Mouse (Mus musculus): ENCODE data around the gene Adamts18.
A peak's percentile ranks its signal among the peaks of the same experiment; 100 is the strongest.

Adamts18 gene

DNA sequence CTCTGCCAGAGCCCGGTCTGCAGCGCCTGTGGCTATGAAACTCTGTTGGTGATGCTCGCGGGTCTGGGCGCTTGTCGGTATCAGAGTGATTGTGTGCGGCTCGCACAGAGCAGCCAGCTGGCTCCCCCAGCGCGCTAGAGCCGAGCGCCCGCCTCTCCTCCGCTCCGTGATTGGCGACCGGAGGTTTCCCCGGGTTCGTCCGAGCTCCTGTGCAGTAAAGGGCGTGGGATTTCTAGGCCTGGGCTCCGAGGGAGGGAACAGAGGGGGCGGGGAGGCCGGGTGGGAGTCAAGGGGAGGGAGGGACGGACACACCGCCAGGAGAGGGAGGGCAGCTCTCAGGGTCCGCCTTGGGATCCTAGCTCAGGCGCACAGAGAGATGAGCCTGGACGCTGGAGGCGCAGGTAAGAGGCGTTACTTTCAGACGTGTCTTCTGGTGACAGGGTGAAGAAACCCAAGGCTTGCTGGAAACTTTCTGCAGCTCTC, at the start of gene Adamts18:
Gene Adamts18, minus strand, starts transcription at position 86 of the 483 bp plus-strand sequence.
- peak; percentile 66 for DNase-seq (ENCODE audit: low read depth, low spot score)

DNA sequence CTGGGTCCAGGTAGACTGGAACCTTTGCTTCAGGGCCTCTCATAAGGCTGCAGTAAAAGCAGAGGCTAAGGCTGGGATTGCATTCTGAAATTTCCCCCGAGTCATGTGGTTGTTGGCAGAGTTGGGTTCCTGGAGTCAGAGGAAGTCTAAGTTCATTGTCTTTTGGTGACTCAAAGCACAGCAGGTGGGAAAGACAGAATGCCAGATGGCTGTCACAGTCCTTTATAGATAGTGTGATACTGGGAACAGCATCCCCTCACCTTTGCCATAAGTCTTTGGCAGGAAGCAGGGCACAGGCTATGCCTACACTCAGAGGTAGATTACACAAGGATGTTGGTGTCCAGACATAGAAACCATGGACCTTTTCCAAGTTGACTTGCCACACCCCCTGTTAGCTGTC, 47.9 kb upstream of the Adamts18 start:
- DNase-seq (ENCODE audit: low read depth, low spot score) = no peak

DNA sequence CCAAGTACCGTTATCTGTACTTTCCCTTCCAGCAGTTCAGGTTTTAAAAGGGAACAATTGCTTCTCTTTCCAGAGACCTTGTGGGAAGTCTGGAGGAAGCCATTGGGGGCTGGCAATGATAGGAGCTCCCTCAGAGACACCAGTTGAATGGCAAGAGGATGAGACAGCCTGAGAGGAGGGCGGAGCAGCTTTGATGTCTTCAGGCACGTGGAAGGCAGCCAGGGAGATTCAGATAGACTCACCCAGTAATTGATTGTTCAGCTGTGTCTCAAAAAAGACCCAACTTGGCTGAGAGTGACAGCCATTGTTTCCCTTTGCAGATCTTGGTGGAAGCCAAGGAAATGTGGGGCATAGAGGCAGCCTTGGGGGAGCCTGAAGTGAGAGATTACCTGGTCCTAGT, 42.8 kb upstream of the Adamts18 start:
- DNase-seq (ENCODE audit: low read depth, low spot score) = no peak

DNA sequence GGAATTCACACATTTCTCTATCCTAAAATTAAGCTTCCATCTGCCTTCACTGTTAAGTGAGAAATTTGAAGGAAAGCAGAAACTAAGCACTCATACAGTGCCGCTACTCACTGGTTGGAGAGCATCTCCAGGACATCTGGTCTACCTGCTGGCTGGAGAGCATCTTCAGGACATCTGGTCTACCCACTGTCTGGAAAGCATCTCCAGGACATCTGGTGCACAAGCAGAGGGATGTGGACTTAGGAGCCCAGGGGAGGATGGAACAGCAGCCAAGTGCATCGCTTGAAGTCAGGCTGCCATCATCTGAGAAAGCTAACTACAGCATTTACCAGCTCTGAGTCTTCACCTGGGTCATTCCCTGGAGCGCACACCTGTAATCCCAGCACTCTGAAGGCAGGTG, 38.0 kb upstream of the Adamts18 start:
- DNase-seq (ENCODE audit: low read depth, low spot score) = no peak

DNA sequence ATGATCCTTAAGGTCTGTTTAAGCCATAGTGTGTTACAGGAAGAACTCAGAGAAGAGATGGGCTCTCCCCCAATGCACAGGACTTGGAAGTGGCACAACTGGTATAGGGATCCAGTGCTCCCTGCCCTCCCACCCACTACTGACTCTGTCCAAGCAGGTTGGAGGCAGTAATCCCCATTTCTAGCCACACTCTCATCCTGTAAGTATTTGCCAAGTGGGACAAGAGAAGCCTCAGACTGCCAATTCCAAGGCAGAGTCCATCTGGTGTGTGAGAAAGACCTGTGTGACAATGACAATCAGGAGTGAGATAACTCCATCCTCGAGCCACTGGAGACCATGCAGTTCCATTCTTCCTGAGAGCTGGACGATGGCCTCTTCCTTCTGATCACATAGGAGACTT, 36.6 kb upstream of the Adamts18 start:
- no peak for DNase-seq (ENCODE audit: low read depth, low spot score)

DNA sequence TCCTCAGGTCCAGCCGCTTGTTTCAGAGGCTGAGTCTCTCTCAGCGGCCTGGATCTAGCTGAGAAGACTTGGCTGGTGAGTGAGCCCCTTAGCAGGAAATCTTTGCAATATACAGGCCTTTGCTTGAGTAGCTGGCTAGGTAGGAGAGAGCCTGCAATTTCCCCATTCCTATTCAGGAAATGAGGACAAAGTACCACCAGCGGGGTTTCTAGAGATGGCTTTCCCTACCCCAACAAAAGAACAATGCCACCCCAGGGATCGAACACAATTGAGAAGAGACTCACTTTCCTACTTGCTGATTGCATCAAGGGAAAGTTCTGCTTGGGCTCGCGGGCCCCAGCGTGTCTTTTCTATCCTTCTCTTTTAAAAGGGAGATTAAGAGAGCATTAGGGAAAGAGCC, 35.5 kb upstream of the Adamts18 start:
- peak; percentile 97 for DNase-seq (ENCODE audit: low read depth, low spot score)

DNA sequence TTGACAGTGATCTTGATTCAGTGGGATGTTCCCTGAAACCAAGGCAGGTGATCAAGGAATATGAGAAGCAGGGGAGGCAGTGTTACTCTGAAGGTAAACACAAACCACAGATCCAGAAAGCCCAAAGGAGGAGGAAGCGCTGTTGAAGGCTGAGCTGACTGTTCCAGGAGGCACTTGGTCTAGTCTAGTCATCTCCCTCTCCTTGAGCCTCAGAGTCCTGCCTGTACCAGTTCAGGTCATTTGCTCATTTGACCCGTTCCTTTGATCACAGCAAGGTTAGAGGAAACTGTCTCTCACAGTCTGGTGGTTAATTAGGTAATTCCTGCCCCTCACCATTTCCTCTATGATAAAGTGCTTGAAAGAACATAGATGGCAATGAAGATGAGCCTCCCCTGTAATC, 34.0 kb upstream of the Adamts18 start:
- DNase-seq (ENCODE audit: low read depth, low spot score) = no peak

DNA sequence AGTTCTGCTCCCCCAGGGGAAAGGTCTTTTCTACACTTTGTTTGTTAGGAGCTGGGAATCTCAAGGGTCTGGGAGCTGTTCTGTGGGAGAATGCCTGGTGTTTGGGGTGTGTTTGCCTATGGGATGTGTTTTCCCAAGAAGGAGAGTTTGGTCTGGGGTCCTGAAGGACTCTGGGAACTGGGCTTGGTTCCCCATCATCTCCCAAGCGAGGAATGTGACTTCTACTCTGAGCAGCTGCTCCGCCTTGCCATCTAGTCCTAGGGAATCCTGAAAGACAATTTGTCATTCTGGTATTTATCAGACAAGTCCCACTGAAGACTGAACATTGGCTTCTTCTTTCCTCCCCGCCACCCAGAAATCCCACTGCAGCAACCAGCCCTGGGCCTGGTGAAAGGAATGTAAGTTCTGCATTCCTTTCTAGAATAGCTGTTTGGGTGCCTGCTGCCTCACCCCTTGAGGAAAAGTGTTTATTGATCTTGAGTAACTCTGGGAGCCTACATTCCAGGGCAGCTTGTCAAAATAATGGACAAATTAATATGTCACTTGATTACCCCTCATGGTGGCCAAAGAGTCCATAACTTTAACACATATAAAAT, 30.0 kb upstream of the Adamts18 start:
- peak; percentile 22 for DNase-seq (ENCODE audit: low read depth, low spot score)

DNA sequence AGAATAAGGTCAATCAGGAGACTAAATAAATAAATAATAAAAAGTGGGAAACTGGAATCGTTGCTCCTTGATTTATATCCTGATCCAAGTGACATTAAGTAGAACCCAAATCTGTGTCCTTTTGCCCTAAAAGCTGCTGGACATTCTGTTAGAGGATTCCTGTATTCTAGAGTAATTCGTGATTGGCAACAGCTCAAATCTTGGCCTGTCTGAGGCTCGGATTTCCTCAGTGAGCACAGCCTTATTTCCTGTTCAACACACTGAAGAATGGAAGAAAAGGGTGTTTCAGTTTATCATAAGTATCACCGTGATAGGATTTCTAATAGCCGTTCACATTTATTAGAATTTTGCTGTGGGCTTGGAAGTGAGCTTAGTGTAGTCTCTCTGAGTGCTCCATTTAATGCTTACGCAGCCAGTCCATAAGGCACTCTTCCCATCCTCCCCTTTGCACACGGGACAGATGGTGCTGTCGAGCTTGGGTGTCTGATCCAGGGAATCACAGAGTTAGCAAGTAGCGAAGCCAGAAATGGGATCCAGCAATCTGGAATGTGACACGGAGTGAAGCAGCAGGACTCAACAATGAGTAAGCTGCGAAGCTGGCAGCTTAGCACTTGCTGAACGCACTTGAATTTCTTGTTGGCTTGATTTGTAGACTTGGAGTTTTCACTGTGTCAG, 25.0 kb upstream of the Adamts18 start:
- no peak for DNase-seq (ENCODE audit: low read depth, low spot score)

DNA sequence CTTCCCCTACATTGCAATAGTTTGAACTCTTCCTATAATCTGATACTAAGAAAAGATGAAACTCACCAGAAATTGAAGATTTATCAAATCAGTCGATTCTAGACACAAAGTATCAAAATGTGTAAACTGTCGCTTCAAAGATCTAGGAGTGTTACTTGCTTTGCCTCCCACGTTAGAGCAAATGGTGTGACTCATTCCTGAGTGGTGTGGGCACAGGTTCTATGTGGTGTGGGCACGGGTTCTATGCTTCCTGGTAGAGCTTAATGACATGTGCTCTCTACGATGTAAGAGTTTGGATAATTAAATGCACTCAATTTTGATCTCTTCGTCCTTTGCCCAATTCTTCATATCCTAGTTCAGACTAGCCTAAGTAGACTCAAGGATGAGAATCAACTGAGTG, 23.9 kb upstream of the Adamts18 start:
- DNase-seq (ENCODE audit: low read depth, low spot score) = no peak

DNA sequence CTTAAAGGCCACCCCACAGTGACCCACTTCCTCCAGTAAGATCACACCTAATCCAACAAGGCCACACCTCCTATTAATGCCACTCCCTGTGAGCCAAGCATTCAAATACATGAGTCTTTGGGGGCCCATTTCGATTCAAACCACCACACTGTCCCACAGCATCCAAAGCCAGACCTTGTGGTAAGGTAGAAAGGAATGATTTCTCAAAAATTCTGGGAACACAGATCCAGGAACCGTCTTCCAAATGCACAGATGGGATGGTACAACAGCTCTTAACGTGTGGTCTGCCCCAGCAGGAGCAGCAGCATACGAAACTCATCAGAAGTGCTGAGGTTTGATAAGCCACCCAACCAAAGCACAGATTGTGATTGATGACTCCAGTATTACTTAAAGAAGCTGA, 18.0 kb upstream of the Adamts18 start:
- no peak for DNase-seq (ENCODE audit: low read depth, low spot score)

DNA sequence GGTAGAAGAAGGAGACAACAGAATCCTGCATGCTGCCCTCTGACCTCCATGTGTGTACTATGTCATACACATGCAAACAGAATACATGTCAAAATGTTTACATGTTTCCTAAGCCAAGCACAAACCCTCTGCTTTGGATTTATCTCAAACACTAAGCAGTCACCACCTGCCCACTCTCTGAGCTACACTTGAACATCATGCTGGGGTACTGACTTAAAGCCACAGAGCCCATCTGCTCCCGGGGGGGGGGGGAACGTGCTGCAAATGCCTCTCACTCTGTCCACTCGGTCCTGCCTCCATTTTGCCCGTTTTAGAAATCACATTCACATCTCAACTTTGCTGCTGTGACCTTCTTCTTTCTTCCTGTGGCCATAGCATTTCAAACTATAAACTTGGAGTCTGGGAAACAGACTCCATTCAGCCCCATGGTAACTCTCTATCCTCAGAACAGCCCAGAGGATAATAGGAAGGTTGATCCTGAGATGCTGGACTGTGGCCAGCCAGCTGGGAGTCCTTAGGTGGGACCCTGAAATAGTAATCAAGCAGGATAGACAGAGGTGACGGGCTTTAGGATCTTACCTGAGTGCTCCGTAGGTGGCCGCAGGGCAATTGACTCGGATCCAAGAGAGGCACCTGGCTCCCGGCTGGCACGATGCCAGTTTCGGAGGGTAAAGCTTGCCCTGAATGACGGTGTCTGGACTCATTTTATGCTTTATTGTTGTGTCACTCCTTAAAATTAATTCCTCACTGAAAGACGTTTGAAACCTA, 17.0 kb upstream of the Adamts18 start:
- no peak for DNase-seq (ENCODE audit: low read depth, low spot score)

DNA sequence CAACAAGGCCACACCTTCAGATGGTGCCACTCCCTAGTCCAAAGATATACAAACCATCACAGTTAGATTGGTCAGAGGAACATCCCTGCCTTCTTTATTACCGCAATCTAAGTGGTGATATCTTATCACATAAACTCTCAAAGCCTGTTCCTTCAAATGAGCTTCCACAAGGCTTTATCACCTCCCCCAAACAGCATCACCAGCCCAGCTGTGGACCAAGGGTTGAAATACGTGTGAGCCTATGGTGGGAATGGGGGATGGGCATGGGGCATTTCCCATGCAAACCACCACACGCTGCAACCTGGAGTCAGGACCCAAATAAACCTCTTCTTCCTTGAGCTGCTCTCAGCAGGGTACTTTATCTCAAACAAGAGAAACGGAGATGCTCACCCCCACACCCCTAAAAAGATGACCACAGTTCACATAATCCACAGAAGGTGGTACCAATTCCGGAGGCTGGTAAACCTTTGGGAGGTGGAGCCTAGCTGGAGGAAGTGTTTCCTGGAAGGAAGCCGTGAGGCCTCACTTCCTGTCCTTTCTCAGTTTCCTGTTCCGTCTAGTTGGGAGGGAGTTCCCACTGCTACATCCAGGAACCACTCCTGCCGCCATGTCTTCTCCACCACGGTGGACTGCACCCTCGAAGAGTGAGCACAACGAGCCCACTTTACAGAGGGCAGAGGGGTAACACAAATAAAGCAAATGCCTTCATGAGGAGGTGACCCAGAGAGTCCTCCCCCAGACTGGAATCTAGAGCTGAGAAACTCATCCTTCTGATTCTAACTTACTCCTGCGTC, 11.5 kb upstream of the Adamts18 start:
- no peak for DNase-seq (ENCODE audit: low read depth, low spot score)

DNA sequence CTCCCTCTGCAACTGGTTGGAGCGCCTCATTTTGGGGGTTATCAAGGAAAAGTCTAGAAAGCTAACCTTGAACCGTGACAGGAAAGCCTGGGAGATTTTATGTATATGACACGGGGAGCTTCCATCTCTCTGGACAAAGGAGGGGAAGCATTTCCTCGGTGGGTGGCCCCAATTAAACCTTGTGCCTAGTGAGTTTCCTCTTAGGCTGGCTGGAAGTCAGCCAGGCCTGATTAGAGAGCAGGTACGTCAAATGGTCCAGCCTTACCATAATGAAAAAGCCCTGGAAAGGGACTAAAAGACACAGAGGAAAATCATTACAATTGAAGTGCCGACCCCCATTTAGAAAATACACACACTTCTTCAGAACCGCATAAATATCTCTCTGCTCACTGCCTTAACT, 10.3 kb upstream of the Adamts18 start:
- DNase-seq (ENCODE audit: low read depth, low spot score) = no peak

DNA sequence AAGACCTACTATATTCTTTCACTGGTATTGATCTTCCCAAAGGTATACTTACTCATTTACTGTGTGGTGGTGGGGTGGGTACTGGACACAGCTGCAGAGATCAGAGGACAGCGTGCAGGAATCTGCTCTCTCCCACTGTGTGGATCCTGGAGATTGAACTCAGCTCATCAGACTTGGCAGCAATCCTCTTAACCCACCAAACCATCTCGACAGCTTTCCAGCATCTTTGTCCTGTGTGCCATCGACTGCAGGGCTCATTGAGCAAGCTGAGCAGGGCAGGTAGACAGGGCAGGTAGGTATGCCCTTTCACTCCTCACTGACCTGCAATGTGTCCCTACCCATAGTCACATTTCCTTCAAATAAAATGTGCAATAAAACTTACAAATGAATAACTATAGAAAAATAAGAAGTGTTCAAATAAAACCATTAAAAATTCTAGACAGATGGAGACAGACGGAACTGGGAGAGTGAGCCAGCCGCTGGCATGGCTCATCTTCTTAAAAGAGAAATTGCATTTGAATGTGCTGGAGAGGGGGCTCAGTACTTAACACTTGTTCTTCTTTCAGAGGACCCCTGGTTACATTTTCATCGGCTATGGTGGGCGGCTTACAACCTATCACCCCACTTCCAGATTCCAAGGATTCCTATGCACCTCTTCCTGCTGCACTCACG, 6.2 kb upstream of the Adamts18 start:
- DNase-seq (ENCODE audit: low read depth, low spot score) = no peak

DNA sequence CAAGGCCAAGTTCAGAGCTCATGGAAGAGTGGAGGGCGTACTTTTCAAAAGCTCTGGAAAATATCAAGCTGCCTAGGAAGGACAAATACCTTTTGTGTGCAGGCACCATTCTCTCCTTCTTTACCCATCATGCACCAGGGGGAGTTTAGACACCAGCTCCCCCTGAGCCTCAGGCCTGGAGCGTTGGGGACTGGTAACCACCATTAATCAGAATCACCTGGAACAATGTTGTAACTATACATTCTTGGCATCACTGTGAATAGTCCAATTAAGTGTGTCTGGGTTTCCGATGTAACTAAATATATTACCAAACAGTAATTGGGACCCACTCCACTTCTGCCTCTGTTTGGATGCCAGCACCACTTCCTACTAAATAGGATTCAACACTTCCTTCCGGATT, 5.2 kb upstream of the Adamts18 start:
- DNase-seq (ENCODE audit: low read depth, low spot score) = no peak

DNA sequence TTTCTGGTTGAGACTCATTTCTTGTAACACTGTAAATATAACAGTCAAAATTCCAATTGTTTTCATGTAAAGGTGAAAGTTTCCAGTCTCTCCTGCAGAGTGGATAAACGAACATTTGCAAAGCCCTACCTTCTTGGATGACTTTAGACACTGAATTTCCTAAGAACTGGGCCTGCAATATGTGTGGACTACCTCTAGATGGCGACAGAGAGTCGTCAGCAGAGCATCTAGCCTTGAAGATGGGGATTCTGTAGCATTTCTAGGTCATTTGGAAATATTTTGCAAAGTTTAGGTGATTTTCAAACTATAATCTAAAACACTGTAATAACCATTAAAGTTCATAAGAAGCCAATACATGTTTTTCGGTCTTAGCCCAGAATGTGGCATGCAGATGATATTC, 3.1 kb upstream of the Adamts18 start:
- DNase-seq (ENCODE audit: low read depth, low spot score) = peak; percentile 60

DNA sequence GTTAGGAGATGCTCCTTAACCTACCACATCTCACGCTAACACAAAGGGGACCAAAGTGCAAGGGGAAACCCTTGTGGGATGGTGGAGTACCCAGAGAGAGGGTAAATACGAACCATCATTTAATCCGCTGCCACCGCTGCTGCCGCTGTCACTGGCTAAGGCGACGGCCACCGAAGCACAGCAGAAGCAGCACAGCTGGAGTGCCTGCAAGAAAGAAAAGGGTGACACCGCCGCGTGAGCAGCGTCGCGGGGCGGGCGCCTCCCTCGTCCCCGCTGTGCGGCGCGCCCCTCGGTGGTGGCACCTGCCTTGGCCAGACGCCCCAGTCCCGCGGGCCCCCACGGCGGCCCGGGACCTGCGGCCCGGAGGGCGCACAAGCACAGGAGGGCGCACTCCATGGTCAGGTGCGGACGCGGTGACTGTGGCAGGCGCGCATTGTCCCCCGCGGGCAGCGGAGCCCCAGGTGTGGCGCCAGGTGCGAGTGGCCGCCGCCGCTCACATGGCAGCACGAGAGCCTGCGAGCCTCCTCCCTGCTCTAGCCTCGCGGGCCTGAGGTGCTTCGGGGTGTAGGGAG, 371 bp downstream of the Adamts18 start:
- no peak for DNase-seq (ENCODE audit: low read depth, low spot score)

DNA sequence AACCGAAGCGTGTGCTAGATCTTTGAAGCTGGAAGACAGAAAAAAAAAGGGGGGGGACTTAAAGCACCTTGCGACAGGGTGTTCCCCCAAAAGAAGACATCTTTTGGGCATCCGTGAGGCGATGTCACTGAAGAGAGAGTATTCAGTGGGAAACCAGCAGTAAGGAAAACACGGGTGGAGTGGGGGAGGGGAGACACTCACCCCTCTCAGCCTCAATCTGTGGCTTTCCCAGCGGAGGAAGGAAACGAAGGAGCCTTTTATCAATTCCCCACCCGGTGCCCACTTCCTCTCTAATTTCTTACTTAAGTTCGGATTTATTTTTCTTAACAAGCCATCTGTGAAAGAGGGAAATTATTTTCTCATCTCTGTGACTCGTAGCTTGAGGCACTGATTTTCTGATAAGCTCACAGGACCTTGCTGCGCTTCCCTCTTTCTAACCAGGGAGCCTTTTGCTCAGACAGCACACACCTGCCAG, 895 bp downstream of the Adamts18 start:
- peak; percentile 28 for DNase-seq (ENCODE audit: low read depth, low spot score)

DNA sequence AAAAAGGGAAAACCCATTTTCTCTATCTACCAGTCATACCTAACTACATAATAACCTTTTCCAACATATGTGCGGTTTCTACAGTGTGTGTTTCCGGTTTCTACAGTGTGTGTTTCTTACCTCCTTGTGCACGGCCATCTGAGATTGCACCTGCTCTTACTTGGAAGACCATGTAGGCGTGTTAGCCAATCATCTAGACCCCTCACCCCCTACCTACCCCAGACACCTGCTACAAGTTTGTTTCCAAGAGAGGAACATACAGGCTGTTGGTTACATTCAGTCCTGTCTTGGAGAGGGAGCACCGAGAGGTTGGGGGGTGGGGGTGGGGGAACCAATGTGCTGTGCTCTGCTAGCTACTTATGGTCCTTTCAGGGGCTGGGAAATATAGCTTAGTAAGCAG, 1.9 kb downstream of the Adamts18 start:
- DNase-seq (ENCODE audit: low read depth, low spot score) = no peak

DNA sequence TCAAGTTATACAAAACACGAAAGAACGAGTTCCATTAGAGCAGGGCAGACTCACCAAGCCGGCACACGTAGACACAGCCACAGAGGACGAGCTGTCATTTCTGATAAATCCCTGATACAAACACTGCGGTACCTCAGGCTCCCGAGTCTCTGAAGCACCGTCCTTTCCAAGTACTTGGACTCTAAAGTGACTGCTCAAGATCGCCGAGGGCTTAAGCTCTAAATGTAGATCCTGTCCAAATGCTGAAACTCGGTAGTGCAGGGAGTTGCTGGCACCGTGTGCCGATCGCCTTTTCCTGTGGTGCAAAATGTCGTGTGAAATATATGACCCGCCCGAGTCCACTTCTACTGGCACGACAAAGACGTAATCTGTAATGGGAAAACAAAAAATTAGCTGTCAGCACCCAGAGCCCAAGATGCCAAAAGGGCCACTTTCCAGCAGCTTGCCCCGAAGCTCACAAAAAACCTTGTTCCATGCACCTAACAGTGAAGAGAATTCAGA, 3.7 kb downstream of the Adamts18 start:
- no peak for DNase-seq (ENCODE audit: low read depth, low spot score)

Measured in R1 (cell line).